Mouse (Mus musculus): Measurements from ENCODE around the gene Grin2a. TPM values are rescaled to one million over a fixed set of nuclear protein-coding genes. Genes with fewer than 3 reads are reported as not detected.

Gene Grin2a
- polyA plus RNA-seq, 1 experiment from 2014 or later = 0.33 TPM

GRCm38 (mm10) chr16:9900996-9901395 is 94.4 kb downstream of the Grin2a start:
- H3K27ac ChIP-seq (ENCODE audit: low read depth, low read length) = no peak overlapping the region

GRCm38 (mm10) chr16:9900196-9900595 is 95.2 kb downstream of the Grin2a start:
- Histone ChIP-seq H3K9me3 (ENCODE audit: control insufficient read depth, low read length) (no peaks in the 10 kb centered on the region), H3K4me2 (no peak overlapping the region), H3K36me3 (ENCODE audit: control insufficient read depth, insufficient read depth, low read length) (no peaks in the 10 kb centered on the region), H3K9ac (ENCODE audit: low read length) (no peak overlapping the region), H3K4me1 (ENCODE audit: control insufficient read depth, insufficient read depth, low read length) (no peaks in the 10 kb centered on the region), H3K27me3 (ENCODE audit: control insufficient read depth, insufficient read depth, low read length) (no peaks in the 10 kb centered on the region), H3K4me3 (ENCODE audit: low read depth, low read length) (no peak overlapping the region), H3K27ac (ENCODE audit: low read depth, low read length) (no peak overlapping the region)
- DNase-seq (ENCODE audit: low spot score, missing footprints) (no peak), ATAC-seq (ENCODE audit: low FRiP score) (no peak)
- 96% methylated on average over 1 of the region's 1 CpGs for WGBS

More at GRCm38 (mm10) chr16:9900996-9901395, 94.4 kb downstream of the Grin2a start:
- Histone ChIP-seq H3K4me2 (no peak overlapping the region), H3K36me3 (ENCODE audit: control insufficient read depth, insufficient read depth, low read length) (no peaks in the 10 kb centered on the region), H3K4me3 (ENCODE audit: low read depth, low read length) (no peak overlapping the region), H3K4me1 (ENCODE audit: control insufficient read depth, insufficient read depth, low read length) (no peaks in the 10 kb centered on the region), H3K9ac (ENCODE audit: low read length) (no peak overlapping the region), H3K27me3 (ENCODE audit: control insufficient read depth, insufficient read depth, low read length) (no peaks in the 10 kb centered on the region), H3K9me3 (ENCODE audit: control insufficient read depth, low read length) (no peaks in the 10 kb centered on the region)
- no peak for DNase-seq (ENCODE audit: low spot score, missing footprints)
- WGBS = 78% methylated on average over 3 of the region's 3 CpGs
- no peak for ATAC-seq (ENCODE audit: low FRiP score)

GRCm38 (mm10) chr16:9899176-9899575 is 96.2 kb downstream of the Grin2a start:
- ATAC-seq (ENCODE audit: low FRiP score) (no peak), DNase-seq (ENCODE audit: low spot score, missing footprints) (no peak)
- Histone ChIP-seq H3K9me3 (ENCODE audit: control insufficient read depth, low read length) (no peaks in the 10 kb centered on the region), H3K9ac (ENCODE audit: low read length) (no peak overlapping the region), H3K27me3 (ENCODE audit: control insufficient read depth, insufficient read depth, low read length) (no peaks in the 10 kb centered on the region), H3K4me1 (ENCODE audit: control insufficient read depth, insufficient read depth, low read length) (no peaks in the 10 kb centered on the region), H3K4me3 (ENCODE audit: low read depth, low read length) (no peak overlapping the region), H3K27ac (ENCODE audit: low read depth, low read length) (no peak overlapping the region), H3K36me3 (ENCODE audit: control insufficient read depth, insufficient read depth, low read length) (no peaks in the 10 kb centered on the region), H3K4me2 (no peak overlapping the region)
- 78% methylated on average over 2 of the region's 2 CpGs for WGBS

GRCm38 (mm10) chr16:9895581-9895980 is 99.8 kb downstream of the Grin2a start:
- Histone ChIP-seq H3K36me3 (ENCODE audit: control insufficient read depth, insufficient read depth, low read length) (no peaks in the 10 kb centered on the region), H3K4me3 (ENCODE audit: low read depth, low read length) (no peak overlapping the region), H3K9ac (ENCODE audit: low read length) (no peak overlapping the region), H3K27ac (ENCODE audit: low read depth, low read length) (no peak overlapping the region), H3K27me3 (ENCODE audit: control insufficient read depth, insufficient read depth, low read length) (no peaks in the 10 kb centered on the region), H3K4me1 (ENCODE audit: control insufficient read depth, insufficient read depth, low read length) (no peaks in the 10 kb centered on the region), H3K4me2 (no peak overlapping the region), H3K9me3 (ENCODE audit: control insufficient read depth, low read length) (no peaks in the 10 kb centered on the region)
- ATAC-seq (ENCODE audit: low FRiP score) (no peak), DNase-seq (ENCODE audit: low spot score, missing footprints) (no peak)
- 81% methylated on average over 7 of the region's 7 CpGs for WGBS

- no peak for ATAC-seq (ENCODE audit: low FRiP score)
- Histone ChIP-seq H3K4me2 (no peak overlapping the region), H3K4me1 (ENCODE audit: control insufficient read depth, insufficient read depth, low read length) (no peaks in the 10 kb centered on the region), H3K9me3 (ENCODE audit: control insufficient read depth, low read length) (no peaks in the 10 kb centered on the region), H3K27me3 (ENCODE audit: control insufficient read depth, insufficient read depth, low read length) (no peaks in the 10 kb centered on the region), H3K36me3 (ENCODE audit: control insufficient read depth, insufficient read depth, low read length) (no peaks in the 10 kb centered on the region), H3K27ac (ENCODE audit: low read depth, low read length) (no peak overlapping the region), H3K4me3 (ENCODE audit: low read depth, low read length) (no peak overlapping the region), H3K9ac (ENCODE audit: low read length) (no peak overlapping the region)
- DNase-seq (ENCODE audit: low spot score, missing footprints) = no peak
- WGBS = 87% methylated on average over 4 of the region's 4 CpGs
Observed at GRCm38 (mm10) chr16:9886155-9886554, 109.2 kb downstream of the Grin2a start.

GRCm38 (mm10) chr16:9884141-9884540 is 111.2 kb downstream of the Grin2a start:
- no peaks in the 10 kb centered on the region for H3K4me1 ChIP-seq (ENCODE audit: control insufficient read depth, insufficient read depth, low read length)
- DNase-seq (ENCODE audit: low spot score, missing footprints) (no peak), ATAC-seq (ENCODE audit: low FRiP score) (no peak)
- H3K4me3 ChIP-seq (ENCODE audit: low read depth, low read length) = no peak overlapping the region
- 98% methylated on average over 2 of the region's 2 CpGs for WGBS
- H3K9ac ChIP-seq (ENCODE audit: low read length) = no peak overlapping the region
- H3K27me3 ChIP-seq (ENCODE audit: control insufficient read depth, insufficient read depth, low read length) = no peaks in the 10 kb centered on the region
- H3K9me3 ChIP-seq (ENCODE audit: control insufficient read depth, low read length) = no peaks in the 10 kb centered on the region
- H3K27ac ChIP-seq (ENCODE audit: low read depth, low read length) = no peak overlapping the region
- H3K4me2 ChIP-seq = no peak overlapping the region
- H3K36me3 ChIP-seq (ENCODE audit: control insufficient read depth, insufficient read depth, low read length) = no peaks in the 10 kb centered on the region

GRCm38 (mm10) chr16:9882420-9882819 is 112.9 kb downstream of the Grin2a start:
- Histone ChIP-seq H3K9ac (ENCODE audit: low read length) (no peak overlapping the region), H3K27ac (ENCODE audit: low read depth, low read length) (no peak overlapping the region), H3K36me3 (ENCODE audit: control insufficient read depth, insufficient read depth, low read length) (no peaks in the 10 kb centered on the region), H3K9me3 (ENCODE audit: control insufficient read depth, low read length) (no peaks in the 10 kb centered on the region), H3K4me1 (ENCODE audit: control insufficient read depth, insufficient read depth, low read length) (no peaks in the 10 kb centered on the region), H3K27me3 (ENCODE audit: control insufficient read depth, insufficient read depth, low read length) (no peaks in the 10 kb centered on the region), H3K4me3 (ENCODE audit: low read depth, low read length) (no peak overlapping the region), H3K4me2 (no peak overlapping the region)
- 85% methylated on average over 4 of the region's 4 CpGs for WGBS
- DNase-seq (ENCODE audit: low spot score, missing footprints) (no peak), ATAC-seq (ENCODE audit: low FRiP score) (no peak)

GRCm38 (mm10) chr16:9873001-9873400 is 122.4 kb downstream of the Grin2a start:
- no peak for DNase-seq (ENCODE audit: low spot score, missing footprints)
- 78% methylated on average over 4 of the region's 4 CpGs for WGBS
- H3K27ac ChIP-seq (ENCODE audit: low read depth, low read length) = no peak overlapping the region
- no peak overlapping the region for H3K4me3 ChIP-seq (ENCODE audit: low read depth, low read length)
- no peak overlapping the region for H3K4me2 ChIP-seq
- ATAC-seq (ENCODE audit: low FRiP score) = no peak
- no peaks in the 10 kb centered on the region for H3K27me3 ChIP-seq (ENCODE audit: control insufficient read depth, insufficient read depth, low read length)
- no peaks in the 10 kb centered on the region for H3K4me1 ChIP-seq (ENCODE audit: control insufficient read depth, insufficient read depth, low read length)
- no peaks in the 10 kb centered on the region for H3K9me3 ChIP-seq (ENCODE audit: control insufficient read depth, low read length)
- no peak overlapping the region for H3K9ac ChIP-seq (ENCODE audit: low read length)
- no peaks in the 10 kb centered on the region for H3K36me3 ChIP-seq (ENCODE audit: control insufficient read depth, insufficient read depth, low read length)

- H3K4me2 ChIP-seq = no peak overlapping the region
- ATAC-seq (ENCODE audit: low FRiP score) (no peak), DNase-seq (ENCODE audit: low spot score, missing footprints) (no peak)
- no peak overlapping the region for H3K9ac ChIP-seq (ENCODE audit: low read length)
- no peaks in the 10 kb centered on the region for H3K36me3 ChIP-seq (ENCODE audit: control insufficient read depth, insufficient read depth, low read length)
- no peak overlapping the region for H3K27ac ChIP-seq (ENCODE audit: low read depth, low read length)
- no peaks in the 10 kb centered on the region for H3K9me3 ChIP-seq (ENCODE audit: control insufficient read depth, low read length)
- 81% methylated on average over 3 of the region's 3 CpGs for WGBS
- no peaks in the 10 kb centered on the region for H3K27me3 ChIP-seq (ENCODE audit: control insufficient read depth, insufficient read depth, low read length)
- no peak overlapping the region for H3K4me3 ChIP-seq (ENCODE audit: low read depth, low read length)
- H3K4me1 ChIP-seq (ENCODE audit: control insufficient read depth, insufficient read depth, low read length) = no peaks in the 10 kb centered on the region
Observed at GRCm38 (mm10) chr16:9865710-9866109, 129.7 kb downstream of the Grin2a start.

GRCm38 (mm10) chr16:9865039-9865438 is 130.3 kb downstream of the Grin2a start:
- Histone ChIP-seq H3K27ac (ENCODE audit: low read depth, low read length) (no peak overlapping the region), H3K9ac (ENCODE audit: low read length) (no peak overlapping the region), H3K4me1 (ENCODE audit: control insufficient read depth, insufficient read depth, low read length) (no peaks in the 10 kb centered on the region), H3K9me3 (ENCODE audit: control insufficient read depth, low read length) (no peaks in the 10 kb centered on the region), H3K27me3 (ENCODE audit: control insufficient read depth, insufficient read depth, low read length) (no peaks in the 10 kb centered on the region), H3K4me3 (ENCODE audit: low read depth, low read length) (no peak overlapping the region), H3K4me2 (no peak overlapping the region), H3K36me3 (ENCODE audit: control insufficient read depth, insufficient read depth, low read length) (no peaks in the 10 kb centered on the region)
- ATAC-seq (ENCODE audit: low FRiP score) = no peak
- 81% methylated on average over 4 of the region's 4 CpGs for WGBS
- no peak for DNase-seq (ENCODE audit: low spot score, missing footprints)
